Mouse (Mus musculus) B cell, adult (primary cell): ENCODE measurements around the gene Gprasp1. TPM values are rescaled to one million over a fixed set of nuclear protein-coding genes. Genes with fewer than 3 reads are reported as not detected.

Experiments
- total RNA-seq: library from RNA; stranded (reverse); gene quantifications from 4 replicates; pipeline ENCODE4 v1.2.4, GENCODE M21; 2023; ENCODE audit not compliant: inconsistent age

The Gprasp1 gene
- total RNA-seq: 44.7 to 55.8 TPM (median 51.3 TPM) in 4 replicates

DNA sequence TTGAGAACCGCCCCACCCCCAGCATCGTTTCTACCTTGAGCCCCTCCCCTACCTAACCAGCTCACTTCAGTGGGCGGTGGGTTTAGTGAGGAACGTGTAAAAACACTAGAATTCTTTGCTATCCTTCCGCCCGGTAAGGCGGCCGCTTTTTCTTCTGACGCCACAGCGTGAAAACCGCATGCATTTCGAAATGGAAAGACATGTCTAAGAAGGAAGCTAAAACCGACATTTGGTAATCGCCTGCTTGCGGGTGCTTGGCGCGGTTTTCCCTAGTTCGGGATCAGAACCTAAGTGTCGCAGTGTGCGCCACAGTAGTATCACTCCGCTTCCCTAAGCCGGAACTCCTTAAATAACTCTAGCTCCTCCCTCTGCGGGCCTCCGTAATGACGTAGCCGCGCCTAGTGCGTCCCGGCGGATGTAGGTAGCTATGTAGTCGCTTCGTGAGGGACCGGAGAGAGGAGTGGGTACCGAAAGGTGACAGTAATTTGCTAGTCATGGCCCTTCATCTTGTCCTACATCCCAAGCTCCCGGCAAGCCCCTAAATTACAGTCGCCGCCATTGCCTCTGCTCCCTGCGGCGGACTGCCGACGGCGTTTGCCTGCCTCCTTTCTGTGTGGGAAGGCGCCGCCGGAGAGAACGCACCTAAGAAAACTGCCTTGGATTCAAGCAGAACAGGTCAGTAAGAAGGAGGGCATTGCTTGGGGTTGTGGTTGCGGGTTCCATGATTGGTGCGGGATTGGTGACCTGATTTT is at the start of gene Gprasp1, which contains the start of gene Armcx5:
Gprasp1 (plus strand) TSS at position 430 of the 752 bp plus-strand sequence.
Armcx5 (plus strand) TSS at position 430 of the 752 bp plus-strand sequence.

DNA sequence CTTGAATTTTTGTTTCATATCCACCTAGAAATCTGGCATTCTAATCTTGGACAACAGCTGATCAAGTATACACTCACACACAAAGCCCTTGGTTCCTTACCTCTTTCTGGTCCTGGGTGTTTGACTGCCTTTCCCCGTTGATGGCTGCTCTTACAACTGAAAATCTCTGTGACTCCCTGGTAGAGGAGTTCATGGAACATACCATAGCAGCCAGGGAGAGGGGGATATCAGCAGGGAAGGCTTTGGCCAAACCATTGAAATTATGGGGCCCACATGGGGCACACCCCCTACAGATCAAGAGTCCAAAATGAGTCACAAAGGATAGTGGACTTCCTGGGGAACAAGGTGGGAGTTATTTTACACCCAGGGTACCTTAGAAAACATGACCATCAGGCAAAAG is 48.9 kb upstream of the Gprasp1 start, which contains the start of gene Tcp11x2:
Tcp11x2 (minus strand) TSS at position 158 of the 400 bp plus-strand sequence.

DNA sequence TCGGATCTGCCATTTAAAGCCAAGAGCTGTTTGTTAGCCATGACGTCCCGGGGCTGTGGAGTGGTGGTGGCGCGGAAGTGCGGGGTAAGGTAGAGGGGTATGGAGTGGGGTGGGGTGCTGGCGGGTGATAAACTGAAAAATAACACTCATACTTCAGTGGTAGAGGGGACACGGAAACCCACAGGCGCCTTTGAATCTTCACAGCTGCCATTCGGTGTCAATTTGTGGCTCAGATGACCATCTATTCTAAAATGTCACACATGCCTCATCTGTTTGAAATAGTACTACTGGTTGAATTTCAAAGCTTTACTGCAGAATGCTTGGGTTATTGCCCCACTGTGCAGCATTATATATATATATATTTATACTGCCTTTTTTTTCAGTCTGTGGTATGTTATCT is 17.4 kb upstream of the Gprasp1 start, which contains the start of gene Tmsb15a:
Tmsb15a (minus strand) TSS at position 101 of the 400 bp plus-strand sequence.

DNA sequence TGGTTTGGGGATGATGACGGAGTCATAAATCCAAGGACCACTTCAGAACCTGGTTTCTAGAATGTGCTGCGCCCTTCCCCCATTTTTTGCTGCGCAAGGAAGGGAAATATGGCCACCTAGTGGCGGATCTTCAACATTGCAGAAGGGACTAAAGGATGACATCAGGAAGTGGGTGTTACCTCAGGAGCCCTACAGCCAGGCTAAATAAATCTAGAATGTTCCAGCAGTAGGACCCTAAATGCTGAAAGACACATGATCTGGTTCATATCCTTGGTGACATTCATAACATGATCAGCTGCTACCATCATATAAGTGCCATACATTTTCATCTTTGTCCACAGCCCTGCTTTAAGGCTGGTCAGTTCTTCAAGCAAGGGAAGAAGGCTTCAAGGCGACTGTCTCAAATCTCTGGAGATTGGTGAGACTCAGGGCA is 54.7 kb downstream of the Gprasp1 start, which contains the start of gene Bhlhb9:
Bhlhb9 (plus strand) TSS at position 383 of the 433 bp plus-strand sequence.

DNA sequence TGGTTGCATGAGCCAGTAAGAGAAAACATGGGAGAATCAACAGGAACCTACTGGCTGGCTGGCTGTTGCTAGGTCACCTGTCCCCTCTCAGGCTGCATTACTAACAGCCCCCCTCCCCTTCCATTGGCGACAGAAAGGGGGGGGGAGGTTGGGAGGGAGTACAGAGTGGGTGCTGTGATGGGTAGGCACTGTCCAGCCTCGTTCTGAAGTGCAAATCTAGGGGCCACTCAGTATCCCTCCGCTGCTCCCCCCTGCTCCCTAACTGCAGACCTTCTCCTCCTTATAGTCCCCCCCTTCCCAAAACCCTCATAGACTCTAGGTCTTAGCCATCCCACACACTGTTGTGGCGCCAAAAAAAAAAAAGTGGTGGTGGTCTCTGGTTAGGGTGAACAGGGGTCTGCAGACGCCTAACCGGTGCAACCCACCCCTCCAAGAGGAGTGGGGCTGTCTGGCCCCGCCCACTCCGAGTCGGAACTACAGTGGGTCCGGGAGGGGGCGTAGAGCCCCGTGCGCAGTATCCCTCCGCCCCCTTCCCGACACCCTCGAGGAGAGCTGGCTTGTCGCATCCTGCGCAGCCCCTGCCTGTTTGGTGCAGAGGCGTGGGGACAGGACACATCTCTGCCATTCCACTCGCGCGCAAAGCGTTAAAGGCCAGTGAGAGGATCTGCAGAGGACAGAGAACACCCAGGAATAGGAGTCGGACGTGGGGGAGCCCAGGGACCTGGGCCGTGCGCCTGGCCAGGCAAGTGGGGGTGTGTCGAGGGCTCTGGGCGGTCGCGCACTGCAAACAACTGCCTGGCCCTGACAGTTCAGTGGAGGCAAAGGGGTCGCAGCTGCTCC is 96.2 kb downstream of the Gprasp1 start, which contains the start of gene Gprasp2:
Gprasp2 (plus strand) TSS at position 514 of the 840 bp plus-strand sequence.

Other genes starting within 250 kb of the Gprasp1 start
- gene AV320801, start 248.1 kb upstream of the Gprasp1 start, total RNA-seq: not detected in 4 replicates
- gene Nxf7, start 144.0 kb upstream of the Gprasp1 start, total RNA-seq: not detected in 4 replicates
- gene Prame, start 115.0 kb upstream of the Gprasp1 start, total RNA-seq: not detected in 4 replicates
- gene Tcp11x2, start 48.9 kb upstream of the Gprasp1 start, total RNA-seq: not detected in 4 replicates
- not detected in 4 replicates for gene Tmsb15a, start 17.5 kb upstream of the Gprasp1 start, total RNA-seq
- gene Armcx5, start within 50 bp of the Gprasp1 start, total RNA-seq: 28.9 to 31.8 TPM (median 30.6 TPM) in 4 replicates
- 11.2 to 13.6 TPM (median 12.3 TPM) in 4 replicates for gene Bhlhb9, start 54.9 kb downstream of the Gprasp1 start, total RNA-seq
- 7.7 to 13.8 TPM (median 11.8 TPM) in 4 replicates for gene Gprasp2, start 96.3 kb downstream of the Gprasp1 start, total RNA-seq